Mouse (Mus musculus) spleen, postnatal 36 days (tissue): ENCODE data around the gene Olfr231.

Experiments used
- DNase-seq, 2 experiments: peaks; one replicate each; pipeline ENCODE4 v3.0.0; 2022; ENCODE audit warnings: low spot score in 2 of 2, mixed read lengths in 1 of 2

Olfr231 gene

GRCm38 (mm10) chr1:174121062-174121461, at the start of gene Olfr231:
Gene Olfr231, minus strand, starts transcription at chr1:174121162.
- no peak for DNase-seq

- DNase-seq: no peak
Measured at GRCm38 (mm10) chr1:174169024-174169423, 48.1 kb upstream of the Olfr231 start.

GRCm38 (mm10) chr1:174159095-174159494, 38.1 kb upstream of the Olfr231 start:
- no peak for DNase-seq

- no peak for DNase-seq
Measured at GRCm38 (mm10) chr1:174158512-174158911, 37.5 kb upstream of the Olfr231 start.

DNA sequence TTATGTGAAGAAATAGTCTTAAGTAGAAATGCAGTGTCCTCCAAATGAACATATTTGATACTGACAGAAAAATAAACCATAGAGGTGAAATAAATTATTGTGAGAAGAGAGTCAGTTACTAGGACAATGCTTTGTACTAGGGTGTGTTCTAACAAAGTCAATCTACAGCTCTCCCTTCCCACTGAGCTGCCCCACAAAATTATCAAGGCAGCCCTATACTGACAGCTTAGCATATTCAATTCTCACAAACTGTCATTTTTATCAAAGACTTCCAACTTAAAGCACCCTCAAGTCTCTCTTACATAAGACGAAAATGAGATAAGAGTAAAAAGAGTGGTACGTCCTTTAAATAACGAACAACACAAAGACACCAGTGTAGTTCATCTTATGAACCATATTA, 36.7 kb upstream of the Olfr231 start:
- DNase-seq: no peak

DNA sequence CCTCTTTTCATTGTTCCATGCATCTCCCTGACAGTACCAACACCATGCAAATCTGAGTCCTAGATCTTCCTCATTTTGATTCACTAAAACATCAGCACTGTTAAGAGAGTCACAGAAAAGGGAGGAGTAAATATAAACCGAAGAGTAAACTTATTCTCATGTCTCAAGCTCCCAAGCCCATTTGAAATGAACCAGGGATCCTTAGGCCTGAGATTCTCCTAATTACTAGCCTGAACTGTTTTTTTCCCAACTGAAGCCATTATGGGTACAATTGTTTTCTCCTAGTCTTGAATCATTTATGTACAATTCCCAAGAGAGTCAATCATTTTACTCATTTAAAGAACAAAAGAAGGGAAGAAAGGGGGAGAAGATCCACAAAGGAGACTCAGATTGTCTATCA, 34.4 kb upstream of the Olfr231 start, which contains the start of gene Olfr420:
TSS of gene Olfr420 (plus strand) at position 301 of the 400 bp plus-strand sequence.
- no peak for DNase-seq

DNA sequence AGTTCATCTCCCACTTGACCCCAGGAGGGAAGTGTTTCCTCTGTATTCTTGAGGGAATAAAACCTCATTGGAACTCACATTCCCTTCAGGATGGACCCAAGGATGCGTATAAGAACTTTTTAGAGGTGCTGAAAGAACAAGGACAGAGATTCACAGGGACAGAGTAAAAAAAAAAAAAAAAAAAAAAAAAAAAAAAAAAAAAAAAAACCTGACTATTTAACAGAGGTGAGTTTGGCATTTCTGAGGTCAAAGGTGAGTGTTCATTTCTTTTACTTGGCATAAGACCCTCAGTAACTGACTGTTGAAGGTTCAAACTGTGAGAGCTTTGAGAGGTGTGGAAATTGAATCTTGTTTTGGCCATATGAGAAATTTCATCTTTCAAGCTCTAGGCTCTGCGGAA, 28.3 kb upstream of the Olfr231 start:
- no peak for DNase-seq

- no peak for DNase-seq
Measured at GRCm38 (mm10) chr1:174146696-174147095, 25.7 kb upstream of the Olfr231 start.

- peak in 1 of 2 experiments; percentile 5 for DNase-seq
Measured at GRCm38 (mm10) chr1:174141384-174141783, 20.4 kb upstream of the Olfr231 start.

DNA sequence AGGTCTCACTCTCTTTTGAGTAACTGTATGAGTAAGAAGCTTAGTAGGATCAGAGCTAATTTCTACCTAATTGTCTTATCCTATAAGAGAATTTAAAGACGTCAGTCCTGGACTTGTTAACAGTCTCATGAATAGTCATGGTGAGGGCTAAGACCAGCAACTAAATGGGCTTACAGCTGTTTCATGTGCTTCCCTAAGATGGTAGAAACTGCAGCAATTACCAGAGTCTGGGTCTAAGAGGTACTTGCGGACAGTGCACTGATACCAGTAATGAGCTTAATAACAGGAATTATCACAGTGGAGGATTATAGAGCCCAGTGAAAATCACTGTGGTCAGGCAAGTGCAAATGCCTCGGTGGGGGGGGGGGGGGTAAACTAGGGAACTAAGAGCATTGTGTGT, 11.0 kb upstream of the Olfr231 start:
- no peak for DNase-seq

DNA sequence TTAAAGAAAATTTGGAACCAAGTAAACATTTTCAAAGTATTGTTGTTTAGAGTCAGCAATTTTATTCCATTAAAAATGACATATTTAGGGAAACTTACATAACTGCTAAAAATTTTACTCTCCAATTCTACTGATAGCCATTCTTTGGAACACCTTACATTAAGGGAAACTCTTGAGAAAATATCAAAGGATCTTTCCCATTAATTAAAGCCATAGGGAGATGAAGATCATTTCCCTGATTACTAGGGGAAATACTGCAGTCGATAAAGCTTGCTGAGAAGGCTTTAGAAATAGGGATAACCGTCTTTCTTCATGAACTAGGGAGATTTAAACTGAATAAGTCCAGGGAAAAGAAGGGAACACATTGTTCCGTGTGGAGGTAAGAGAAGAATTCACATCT, 10.3 kb upstream of the Olfr231 start, which contains the start of gene Olfr424:
TSS of gene Olfr424 (plus strand) at position 301 of the 400 bp plus-strand sequence.
- no peak for DNase-seq

DNA sequence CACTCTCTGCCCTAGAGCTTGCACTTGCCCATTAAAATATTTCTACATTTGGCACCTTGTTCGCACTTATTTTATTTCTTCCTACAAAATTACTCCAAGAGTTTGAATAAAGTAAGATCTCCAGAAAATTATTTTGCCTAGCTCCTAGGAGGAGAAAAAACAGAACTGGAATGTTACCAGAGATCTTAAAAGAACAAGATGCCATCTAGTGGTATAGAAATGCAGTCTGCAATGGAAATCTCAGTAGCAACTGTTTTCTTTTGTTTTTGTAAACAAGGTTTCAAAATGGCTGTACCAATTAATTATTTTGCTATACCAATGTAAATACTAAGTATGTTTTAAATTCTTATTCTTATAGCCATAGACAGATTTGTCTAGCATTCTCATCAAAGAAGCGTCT, 17.2 kb downstream of the Olfr231 start:
- DNase-seq: no peak

- no peak for DNase-seq
Measured at GRCm38 (mm10) chr1:174096591-174096990, 24.4 kb downstream of the Olfr231 start, which contains the start of gene Olfr427. Gene Olfr427, plus strand, starts transcription at chr1:174096891.

- DNase-seq: no peak
Measured at GRCm38 (mm10) chr1:174084031-174084430, 36.9 kb downstream of the Olfr231 start, which contains the start of gene Olfr429. Gene Olfr429, plus strand, starts transcription at chr1:174084331.

GRCm38 (mm10) chr1:174066305-174066704, 54.7 kb downstream of the Olfr231 start, which contains the start of gene Olfr430:
Gene Olfr430, plus strand, starts transcription at chr1:174066605.
- no peak for DNase-seq
